Mouse (Mus musculus) bone marrow, adult 2 months (tissue): Measurements from ENCODE around the gene Rnf220.

Experiments used
- CTCF ChIP-seq: fragments of 200-500 bp; IDR thresholded peaks from 2 replicates; pipeline ENCODE4 v1.5.1; 2011; ENCODE audit warnings: low read length, control low read depth; ENCODE audit not compliant: control insufficient read depth, insufficient read depth
- POLR2A ChIP-seq: fragments of 200-500 bp; IDR thresholded peaks from 2 replicates; pipeline ENCODE4 v1.6.1; 2011; ENCODE audit warnings: low read depth, mild to moderate bottlenecking, control low read depth, low read length, borderline replicate concordance; ENCODE audit not compliant: control insufficient read depth

DNA sequence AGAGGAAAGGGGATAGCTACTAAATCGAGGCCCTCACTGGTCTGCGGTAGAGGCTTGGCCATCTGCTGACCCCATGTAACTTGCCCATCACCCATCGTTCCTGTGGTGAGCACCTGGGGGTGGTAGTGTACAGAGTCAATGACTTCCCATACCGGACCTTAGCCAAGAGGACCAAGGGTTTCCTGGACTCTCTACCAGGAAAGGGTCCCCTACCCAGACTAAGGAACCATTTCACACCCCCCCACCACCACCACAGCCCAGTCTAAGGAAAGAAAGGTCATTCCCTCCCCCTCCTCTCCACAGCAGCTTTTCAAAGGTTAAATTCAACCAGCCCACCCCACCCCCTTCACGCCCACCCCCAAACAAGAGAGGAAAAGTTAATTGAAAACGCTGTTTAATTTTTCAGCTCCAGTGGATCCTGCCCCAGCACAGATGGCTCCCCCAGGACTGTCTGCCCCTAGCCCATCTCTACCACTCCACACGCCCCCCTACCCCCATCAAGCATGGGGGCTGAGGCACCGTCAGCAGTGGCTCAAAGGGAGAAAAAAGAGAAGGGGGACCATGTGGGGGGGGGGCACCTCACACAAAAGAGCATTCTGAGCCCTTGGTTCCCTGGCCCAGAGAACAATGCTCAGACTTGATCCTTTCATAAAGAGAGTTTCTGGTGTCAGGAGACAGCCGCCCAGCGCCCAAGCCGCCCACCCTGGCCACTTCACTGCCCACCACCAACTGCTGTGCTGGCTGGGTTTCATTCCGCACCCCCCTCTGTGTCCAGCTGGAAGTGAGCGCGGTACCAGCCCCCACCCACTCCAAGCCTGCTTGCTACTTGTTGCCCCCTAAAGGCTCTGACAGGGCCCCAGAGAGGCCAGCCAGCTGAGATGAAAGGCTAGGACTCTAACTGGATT is 87.5 kb downstream of the Rnf220 start:
- TF ChIP-seq CTCF (no peak), POLR2A (no peak)
